Mouse (Mus musculus): ENCODE data around the gene Dxo.
A peak's percentile ranks its signal among the peaks of the same experiment; 100 is the strongest.
"Not testable (repeated sequence)": the region's sequence is repeated elsewhere in the genome, so short reads cannot be mapped to it uniquely, and the experiment has no call there.

Gene Dxo

DNA sequence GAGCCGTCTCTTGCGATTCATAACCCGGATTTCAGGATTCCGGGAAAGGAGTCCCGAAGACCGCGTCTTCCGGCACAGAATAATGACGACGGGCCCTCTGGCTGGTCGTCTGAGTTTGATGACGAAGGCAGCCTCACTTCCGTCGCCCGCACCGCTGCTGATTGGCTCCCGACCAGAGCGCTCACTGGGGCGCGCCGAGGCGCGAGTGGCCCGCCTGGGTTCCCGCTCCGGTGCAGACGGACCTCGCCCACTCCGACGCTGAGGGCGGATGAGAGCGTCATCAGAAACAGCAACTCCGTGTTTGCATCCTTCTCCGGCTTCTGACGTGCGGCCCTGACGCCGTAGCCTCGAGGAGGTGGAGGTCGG lies at the start of gene Dxo, which contains the start of gene Stk19:
TSS of gene Dxo (plus strand) at position 164 of the 366 bp plus-strand sequence.
TSS of gene Stk19 (minus strand) at position 90 of the 366 bp plus-strand sequence.
- DNase-seq (ENCODE audit: low spot score): peak; percentile 93

DNA sequence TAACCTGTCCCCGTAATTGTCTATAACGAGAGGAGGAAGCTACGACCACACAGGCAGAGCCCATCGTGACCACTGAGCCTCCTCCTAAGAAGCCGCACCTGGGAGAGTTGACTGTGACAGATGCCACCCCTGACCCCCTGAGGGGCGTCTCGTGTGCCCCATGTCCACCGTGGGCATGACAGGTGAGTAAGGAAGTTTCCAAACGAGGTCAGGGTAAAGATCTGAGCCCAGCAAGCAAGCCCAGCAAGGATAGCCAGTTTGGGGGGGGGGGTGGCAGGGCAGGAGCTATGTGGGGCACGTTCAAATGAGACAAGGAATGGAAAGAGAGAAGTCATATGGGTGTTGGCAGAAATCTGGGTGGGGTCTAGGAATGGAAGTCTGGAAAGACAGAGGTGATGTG lies 41.8 kb upstream of the Dxo start:
- no peak for DNase-seq (ENCODE audit: low spot score)

DNA sequence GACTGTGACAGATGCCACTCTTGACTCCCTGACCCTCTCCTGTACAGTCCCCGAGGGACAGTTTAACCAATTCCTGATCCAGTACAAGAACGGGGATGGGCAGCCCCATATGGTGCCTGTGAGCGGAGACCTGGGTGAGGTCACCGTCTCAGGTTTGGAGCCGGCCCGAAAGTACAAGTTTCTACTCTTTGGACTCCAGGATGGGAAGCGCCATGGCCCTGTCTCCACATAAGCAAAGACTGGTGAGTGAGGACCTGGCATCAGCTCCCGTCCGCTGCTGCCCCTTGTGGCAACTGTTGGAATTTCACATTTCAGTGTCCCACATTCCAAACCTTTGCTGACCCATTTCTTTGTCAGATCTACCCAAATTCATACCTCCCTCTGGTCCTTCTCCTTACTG lies 41.2 kb upstream of the Dxo start:
- no peak for DNase-seq (ENCODE audit: low spot score)

DNA sequence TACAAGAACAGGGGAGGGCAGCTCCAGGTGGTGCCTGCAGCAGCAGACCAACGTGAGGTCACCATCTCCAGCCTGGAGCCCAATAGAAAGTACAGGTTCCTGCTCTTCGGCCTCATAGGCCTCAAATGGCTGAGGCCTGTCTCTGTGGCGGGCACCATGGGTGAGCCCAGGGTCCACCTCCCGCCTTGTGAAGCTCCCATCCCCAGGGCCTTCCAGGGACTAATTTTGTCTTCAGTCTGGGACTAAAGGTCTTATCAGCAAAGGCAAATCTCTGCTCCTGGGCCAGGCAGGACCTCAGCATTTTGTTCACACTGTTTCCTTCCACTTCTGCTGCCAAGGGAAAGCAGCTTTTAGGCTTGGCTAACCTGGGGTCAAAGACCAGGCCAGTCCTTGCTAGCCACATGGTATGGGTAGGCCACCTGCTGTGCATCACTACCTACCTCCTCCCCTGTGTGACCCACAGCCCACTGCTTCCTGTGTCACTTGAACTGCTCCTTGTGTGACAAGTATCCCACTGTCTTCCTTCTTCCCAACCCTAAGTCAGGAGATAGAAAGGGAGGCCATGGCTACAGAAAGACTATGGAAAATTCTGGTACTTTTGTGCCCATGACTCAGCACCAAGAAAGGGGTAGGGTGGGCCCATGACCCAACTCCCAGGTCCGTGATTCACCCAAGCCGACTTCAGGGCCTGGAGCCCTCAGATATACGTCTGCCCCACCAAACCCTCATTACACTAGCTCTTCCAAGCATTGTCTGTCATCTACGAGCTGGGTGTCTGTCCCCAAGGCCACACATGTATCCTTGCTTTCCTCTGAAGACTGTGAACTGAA lies 40.3 kb upstream of the Dxo start:
- no peak for DNase-seq (ENCODE audit: low spot score)

DNA sequence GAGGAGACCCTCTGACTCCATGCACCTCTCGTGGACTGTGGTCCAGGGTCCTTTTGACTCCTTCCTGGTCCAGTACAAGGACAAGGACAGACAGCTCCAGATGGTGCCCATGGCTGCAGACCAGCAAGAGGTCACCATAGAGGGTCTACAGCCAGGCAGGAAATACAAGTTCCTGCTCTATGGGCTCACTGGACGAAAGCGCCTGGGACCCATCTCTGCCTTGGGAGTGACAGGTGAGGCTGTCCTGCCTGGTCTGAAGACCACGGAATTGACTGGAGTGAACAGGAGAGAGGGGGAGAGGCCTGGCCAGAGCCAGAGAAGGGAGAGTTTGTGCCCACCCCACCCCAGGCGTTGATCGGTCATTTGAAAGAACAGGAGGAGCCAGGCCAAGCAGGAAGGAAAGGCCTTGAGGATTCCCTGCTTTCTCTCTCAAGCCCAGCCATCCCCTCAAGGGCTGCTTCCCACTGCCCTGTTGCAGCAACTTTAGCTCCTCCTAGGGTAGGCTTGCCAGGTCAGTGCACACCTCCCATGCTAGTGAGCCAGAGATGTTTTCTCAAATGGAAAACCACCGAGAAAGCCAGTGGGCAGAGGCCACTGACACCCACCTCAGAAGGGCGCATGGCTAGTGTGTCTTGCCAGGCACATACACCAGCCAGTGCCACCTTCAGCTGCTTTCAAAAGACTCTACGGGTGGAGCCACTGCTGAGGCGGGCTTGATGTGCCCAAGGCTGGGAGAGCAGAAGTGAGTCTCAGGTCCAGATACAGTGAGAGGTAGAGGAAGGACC lies 39.4 kb upstream of the Dxo start:
- DNase-seq (ENCODE audit: low spot score): not testable (repeated sequence)

DNA sequence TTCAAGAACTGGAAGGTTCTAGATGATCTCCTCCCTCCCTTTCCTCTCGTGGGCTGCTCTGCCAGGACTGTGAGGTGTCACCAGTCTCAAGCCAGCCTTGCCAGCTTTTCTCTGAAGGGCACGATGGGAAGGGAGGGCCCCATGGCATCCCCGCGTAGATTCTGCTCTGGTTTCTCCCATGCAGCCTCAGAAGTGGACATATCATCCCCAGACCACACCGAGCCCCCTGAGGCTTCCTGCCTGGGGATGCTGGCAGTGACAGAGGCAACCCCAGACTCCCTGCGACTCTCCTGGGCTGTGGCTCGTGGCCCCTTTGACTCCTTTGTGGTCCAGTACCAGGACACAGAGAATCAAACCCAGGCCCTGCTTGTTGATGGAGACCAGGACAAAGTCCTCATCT lies 38.7 kb upstream of the Dxo start:
- not testable (repeated sequence) for DNase-seq (ENCODE audit: low spot score)

DNA sequence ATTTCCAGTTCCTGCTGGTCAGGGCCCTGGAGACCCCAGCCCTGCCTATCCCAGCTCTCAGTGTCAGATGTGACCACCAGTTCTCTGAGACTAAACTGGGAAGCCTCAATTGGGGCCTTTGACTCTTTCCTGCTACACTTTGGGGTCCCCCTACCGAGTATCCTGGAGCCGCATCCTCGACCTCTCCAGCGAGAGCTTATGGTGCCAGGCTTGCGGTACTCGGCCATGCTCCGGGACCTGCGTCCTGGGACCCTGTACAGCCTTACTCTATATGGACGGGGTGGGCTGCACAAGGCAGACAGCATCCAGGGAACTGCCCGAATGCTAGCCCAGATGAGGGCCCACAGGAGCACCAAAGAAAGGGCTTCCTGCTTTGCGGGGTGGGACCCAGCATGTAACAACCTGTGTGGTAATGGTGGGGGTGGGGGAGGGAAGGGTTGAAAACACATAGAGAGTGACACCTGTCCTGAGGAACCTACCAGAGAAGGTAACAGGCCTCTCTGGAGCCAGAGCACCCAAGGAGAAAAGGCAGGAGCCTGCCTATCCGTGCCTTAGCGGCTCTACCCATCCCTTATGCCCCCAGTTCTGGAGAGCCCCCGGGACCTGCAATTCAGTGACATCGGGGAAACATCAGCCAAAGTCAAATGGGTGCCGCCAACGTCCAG lies 37.8 kb upstream of the Dxo start:
- no peak for DNase-seq (ENCODE audit: low spot score)

DNA sequence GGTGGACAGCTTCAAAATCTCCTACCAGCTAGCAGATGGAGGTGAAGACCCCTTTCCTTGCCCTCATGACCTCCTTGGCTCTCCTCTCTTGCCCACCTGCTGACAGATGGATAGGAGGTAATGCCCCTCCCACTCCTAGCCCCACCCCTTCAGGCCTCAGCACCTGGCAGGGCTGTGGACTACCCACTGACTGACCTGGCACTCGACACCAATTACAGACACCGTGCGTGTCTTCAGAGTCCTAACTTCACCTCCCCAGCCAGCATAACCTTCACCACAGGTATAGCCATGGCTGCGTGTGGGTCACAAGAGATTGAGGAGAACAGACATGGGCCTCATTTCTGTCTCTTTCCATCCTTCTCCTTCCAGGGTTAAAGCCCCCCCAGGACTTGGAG lies 37.3 kb upstream of the Dxo start:
- no peak for DNase-seq (ENCODE audit: low spot score)

DNA sequence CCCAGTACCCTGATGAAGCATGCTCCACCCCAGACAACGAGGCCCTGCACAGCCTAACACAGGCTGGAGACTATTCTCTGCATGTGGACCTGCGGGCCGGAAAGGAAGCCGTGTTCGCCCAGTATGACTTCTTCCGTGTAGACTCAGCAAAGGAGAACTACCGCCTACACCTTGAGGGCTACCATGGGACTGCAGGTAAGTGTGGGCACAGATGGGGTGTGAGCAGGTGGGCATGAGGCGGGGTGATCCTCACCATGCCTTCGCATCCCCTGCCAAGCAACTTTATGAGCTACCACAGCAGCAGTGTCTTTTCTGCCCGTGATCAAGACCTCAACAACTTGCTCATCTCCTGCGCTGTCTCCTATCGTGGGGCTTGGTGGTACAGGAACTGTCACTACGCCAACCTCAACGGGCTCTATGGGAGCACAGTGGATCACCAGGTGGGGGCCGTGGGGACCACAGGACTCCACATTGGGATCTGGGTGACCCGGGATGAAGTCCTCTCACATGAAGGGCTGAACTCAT lies 36.0 kb upstream of the Dxo start:
- DNase-seq (ENCODE audit: low spot score): not testable (repeated sequence)

DNA sequence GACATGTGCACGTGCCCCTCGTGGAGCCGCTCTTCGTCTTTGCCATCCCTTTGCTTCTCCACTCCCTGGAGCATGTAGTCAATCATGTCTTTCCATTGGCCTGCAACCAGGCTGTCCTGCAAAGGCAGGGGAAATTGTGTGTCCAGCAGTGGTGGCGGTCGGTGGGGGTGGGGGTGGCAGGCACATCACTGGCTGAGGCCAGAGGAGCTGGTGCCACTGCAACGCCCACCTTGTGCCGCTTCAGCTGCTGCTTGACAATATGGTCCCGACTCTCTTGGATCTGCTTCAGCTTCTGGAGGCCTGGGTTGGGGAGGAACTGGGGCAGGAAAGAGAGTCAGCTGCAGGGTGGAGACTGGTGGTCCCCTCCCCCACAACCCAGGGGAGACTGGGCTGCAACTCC lies 34.1 kb upstream of the Dxo start:
- DNase-seq (ENCODE audit: low spot score): not testable (repeated sequence)

DNA sequence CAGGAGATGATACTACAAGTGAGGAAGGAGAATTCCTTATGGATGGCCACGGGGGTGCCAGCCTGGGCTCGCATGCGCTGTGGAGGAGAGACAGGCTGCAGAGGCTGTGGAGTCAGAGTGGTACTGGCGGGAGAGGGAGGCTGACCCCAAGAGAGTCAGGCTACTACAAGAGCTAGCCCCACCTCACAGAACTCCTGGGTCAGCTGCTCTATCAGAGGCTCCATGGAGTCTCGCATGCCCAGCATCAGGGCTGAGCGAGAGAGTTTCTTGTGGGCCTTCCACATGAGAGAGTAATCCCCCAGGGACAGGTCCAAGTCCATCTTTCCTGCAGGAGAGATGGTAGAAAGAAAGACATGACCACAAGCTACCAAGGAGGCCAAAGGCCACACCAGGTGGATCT lies 33.5 kb upstream of the Dxo start:
- not testable (repeated sequence) for DNase-seq (ENCODE audit: low spot score)

DNA sequence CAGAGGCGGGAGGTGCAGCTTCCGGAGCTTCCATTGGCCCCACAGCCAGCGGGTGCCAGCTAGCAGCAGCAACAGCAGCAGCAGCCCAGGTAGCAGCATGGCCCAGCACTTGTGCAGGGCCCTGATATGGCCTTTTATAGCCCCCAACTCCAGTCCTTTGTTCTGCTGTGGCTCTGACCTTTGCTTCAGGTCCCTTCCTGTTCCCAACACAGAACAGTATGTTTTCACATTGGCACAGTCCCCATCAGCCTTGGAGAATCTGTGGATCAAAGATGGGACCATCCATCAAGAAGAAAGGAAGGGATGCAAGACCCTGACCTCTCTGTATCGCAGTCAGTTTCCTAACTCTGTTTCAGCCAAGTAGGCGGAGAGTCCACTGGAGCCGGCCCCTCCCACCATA lies 32.5 kb upstream of the Dxo start, which contains the start of gene Cyp21a1:
TSS of gene Cyp21a1 (minus strand) at position 261 of the 400 bp plus-strand sequence.
- DNase-seq (ENCODE audit: low spot score): not testable (repeated sequence)

DNA sequence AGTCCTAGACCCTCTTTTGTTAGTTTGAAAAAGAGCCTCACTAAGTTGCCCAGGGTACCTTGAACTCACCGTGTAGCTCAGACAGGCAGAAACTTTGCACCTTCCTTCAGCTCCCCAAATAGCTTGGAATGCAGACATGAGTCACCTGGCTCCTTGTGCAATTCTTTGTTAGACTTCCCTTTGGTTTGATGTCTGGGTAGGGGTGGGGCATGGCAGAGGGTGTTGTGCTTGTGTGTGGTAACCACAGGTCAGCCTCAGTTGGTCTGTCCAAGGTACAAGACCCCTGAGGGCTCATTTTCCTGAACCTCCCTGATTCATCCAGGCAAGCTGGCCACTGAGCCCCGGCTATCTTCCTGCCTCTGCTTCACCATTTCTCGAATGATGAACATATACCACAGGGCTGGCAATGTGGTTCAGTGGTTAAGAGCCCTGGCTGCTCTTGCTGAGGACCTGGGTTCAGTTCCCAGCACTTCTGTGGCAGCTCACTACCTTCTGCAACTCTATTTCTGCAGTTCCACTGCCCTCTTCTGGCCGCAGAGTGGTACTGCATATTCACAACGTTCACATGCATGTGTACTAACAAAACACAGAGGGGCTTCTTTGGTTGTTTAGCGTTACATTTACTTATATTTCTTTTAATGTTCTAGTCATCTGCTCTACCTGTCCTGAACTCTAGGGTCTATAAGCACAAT lies 31.8 kb upstream of the Dxo start:
- DNase-seq (ENCODE audit: low spot score): no peak

DNA sequence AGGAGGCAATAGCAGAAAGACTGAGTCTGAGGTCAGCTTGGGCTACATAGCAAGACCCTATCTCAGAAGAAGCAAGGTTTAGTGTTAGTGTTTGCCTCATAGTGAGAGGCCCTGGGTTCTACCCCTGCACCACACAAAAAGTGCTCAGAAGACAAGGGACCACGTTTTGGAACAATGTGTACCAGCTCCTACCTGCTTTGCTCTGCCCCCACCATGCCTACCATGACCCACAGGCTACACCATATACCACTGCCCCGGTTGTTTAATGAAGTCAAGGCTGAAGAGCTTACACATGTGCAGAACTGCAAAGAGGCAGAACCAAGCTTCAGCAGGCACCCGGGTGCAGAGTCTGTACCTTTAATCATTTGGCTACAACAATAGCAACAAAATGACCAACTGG lies 29.6 kb upstream of the Dxo start:
- DNase-seq (ENCODE audit: low spot score): no peak

DNA sequence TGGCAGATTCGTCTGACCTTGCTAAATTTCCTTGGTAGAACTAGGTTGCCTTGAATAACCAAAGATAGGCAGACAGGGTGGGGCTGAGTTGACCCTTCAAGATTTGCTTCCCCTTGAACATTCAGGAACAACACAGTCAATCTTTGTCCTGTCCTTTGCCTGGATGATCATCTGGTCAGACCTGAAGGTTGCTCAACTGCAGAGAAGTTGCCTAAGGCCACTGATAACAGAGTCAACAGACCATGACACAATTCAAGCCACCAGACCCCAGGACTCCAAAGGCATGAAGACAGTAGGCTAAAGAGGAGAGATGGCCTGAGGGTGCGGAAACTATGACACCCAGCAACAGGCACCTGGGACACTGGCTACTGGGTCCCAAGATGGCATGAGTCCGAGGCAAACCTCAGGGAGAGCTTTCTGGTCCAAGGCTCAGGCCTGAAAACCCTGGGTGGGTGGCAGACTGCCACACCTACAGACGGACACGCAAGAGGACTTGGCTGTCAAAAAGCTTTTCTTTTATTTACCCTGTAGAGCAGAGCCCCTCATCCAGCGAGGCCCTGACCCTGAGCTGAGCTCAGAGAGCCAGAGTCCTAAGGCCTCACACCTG lies 28.1 kb upstream of the Dxo start:
- DNase-seq (ENCODE audit: low spot score): no peak

DNA sequence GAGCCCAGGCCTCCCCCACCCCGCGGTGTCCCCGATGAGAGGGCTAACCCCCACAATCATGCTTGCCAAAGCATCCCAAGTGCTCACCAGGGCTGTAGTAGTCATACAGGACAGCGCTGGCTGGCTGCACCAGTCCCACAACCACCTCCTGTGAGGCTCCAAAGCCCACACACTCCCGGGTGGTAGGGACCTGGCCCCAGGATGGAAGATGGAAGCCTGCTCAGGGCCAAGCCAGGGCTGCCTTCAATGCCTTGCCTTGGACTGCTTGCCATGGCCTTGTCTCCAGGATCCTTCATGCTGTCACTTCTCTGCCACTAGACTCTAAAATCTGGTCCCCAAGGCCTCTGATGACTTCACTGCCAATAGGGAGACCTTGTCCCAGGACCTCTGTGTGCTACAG lies 26.4 kb upstream of the Dxo start:
- not testable (repeated sequence) for DNase-seq (ENCODE audit: low spot score)

DNA sequence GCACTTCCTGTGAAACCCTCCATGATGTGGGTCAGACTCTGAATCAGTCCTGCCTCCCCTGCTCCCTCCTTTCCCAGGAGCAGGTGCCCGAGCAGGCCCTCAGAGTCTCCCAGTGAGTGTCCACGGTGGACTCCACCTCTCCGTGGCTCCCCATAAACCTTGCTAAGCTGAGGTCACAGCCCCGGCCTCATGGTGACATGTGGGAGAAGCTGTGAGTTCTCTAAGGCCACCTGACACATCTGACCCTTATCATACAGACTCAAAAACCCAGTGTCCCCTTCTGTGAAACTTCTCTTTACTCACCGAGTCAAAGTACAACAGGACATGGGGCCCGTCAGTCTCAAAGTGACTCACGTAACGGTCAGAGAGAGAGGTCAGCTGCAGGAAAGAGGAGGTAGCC lies 26.0 kb upstream of the Dxo start:
- DNase-seq (ENCODE audit: low spot score): not testable (repeated sequence)

DNA sequence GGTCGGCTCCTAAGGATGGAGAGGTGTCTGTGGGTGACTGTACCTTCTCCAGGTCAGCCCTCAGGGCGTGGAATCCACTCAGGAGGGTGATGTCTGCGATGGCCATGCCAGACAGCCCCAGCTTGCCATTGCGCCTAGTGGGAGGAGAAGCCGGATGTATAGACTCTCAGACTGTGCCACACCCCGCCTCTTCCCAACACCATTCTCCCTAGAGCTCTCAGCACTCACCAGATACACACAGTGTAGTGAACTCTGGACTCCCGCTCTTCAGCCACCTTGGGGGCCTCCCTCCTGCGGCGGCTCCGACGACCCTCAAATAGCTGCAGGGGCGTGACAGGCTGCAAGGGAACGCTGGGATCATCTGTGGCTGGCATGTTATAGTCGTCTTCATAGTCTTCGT lies 25.5 kb upstream of the Dxo start:
- no peak for DNase-seq (ENCODE audit: low spot score)

DNA sequence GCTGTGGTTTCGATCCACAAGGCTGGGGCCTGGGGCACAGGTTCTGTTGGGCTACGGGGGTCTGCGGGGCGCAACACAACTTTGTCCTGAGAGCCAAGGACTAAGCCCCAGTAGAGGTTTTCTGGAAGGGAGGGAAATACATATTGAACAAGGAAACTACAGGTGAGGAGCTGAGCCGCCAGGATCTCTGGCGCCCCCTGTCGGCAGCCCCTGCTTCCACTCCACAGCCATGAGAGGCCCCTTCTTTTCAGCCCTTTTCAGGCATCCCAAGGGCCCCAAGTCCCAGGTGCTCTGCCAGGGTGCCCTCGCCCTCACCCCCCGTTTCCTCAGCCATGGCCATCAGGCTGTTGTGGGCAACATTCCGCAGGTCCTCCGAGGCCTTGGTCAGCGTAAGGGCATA lies 23.1 kb upstream of the Dxo start:
- not testable (repeated sequence) for DNase-seq (ENCODE audit: low spot score)

DNA sequence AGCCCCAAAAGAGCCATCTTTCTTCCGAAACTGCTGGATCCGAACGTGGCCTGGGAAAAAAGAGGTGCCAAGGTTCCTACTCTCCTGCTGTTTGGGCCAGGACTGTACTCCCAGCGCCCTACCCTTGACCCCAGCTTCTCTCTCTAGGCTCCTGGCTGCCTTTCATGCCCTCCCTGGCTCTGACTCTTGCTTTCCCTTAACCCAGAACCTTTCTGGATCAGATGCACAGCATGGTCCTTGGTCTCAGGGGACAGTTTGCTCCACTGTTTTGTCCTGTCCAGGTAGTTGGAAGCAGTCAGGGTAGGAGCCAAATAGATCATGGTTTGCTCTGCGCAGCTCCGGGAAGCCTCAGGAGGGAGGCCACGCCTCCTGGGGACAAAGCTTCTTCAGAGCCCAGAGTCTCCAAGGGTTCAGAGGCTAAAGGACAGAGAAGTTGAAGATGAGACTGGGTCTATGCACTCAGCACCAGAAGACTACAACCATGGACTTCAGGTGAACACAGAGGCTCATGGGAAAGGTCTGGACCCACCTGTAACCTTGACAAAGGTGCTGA lies 21.9 kb upstream of the Dxo start:
- DNase-seq (ENCODE audit: low spot score): no peak

DNA sequence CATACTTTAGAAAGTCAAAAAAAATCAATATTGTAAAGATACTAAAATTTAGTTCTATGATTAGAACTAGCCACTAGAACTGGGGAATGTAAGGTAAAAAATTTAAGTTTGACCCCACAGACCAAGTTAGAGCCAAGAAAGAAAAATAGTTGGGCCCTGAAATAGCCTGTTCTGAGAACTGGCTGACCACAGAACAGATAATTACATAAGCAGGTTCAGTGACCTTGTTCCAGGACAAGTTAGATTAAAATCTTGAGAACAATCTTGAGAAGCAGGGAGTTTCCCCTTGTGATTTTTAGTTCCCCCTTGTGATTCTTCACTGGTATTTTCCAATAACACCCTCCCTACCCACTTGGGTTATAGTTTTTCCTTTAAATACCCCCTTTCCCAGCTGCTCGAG lies 6.0 kb upstream of the Dxo start:
- not testable (repeated sequence) for DNase-seq (ENCODE audit: low spot score)

All from layer of hippocampus, adult 9-10 months (tissue).